ENCODE assay signal across 21 mouse cellular contexts in the genomic region with DNA sequence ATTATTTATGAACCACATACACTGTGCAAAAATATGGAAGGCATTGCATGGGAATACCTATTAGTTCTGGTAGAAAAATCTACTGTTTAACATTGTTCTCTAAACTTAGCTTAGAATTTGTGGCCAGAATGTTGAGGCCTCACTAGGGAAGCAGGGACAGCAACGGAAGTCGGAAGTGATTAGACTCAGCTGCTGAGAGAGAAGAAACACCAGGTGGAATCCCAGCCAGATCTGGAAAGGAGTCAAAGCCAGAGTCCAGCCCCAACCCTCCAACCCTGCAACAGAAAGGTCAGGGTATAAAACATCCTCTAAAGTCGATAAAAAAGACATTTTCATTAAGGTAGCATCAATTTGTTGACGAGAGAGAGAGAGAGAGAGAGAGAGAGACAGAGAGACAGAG.
A peak's percentile ranks its signal among the peaks of the same experiment; 100 is the strongest.
DNase-seq lines count a peak whose midpoint lies in the region; ATAC-seq and TF ChIP-seq lines count a peak whose summit lies in the region.
"Had no signal": no experiment of that assay in that cellular context is flagged by ENCODE, and none has a peak within 500 bp of the region (broad histone marks: within the 10 kb centered on the region; RNA-seq: fewer than 3 reads in every experiment).

No protein-coding gene starts in this region.

- H3K27me3 ChIP-seq in heart, adult 2 months (ENCODE audit: control insufficient read depth, insufficient read depth, low read length): no peaks in the 10 kb centered on the region
- H3K27me3 ChIP-seq in kidney, embryonic 16.5 days (ENCODE audit: insufficient read depth, low read length): no peaks in the 10 kb centered on the region
- no peaks in the 10 kb centered on the region for H3K27me3 ChIP-seq in midbrain, embryonic 12.5 days
- no peaks in the 10 kb centered on the region for H3K27me3 ChIP-seq in midbrain, postnatal 0 days (ENCODE audit: insufficient read depth, low read length)
- H3K27me3 ChIP-seq: forebrain, embryonic 13.5 days; limb, embryonic 13.5 days; liver, embryonic 13.5 days; neural tube, embryonic 12.5 days had no signal

- 41% methylated on average over 4 of the region's 4 CpGs for WGBS in heart, adult 2 months
- 61% methylated on average over 4 of the region's 4 CpGs for WGBS in kidney, embryonic 16.5 days
- WGBS in midbrain, embryonic 12.5 days: 83% methylated on average over 4 of the region's 4 CpGs
- 66% methylated on average over 4 of the region's 4 CpGs for WGBS in midbrain, postnatal 0 days

- no peak for TF ChIP-seq EP300 in heart, adult 2 months (IDR thresholded peaks at IDR 0.05; ENCODE audit: insufficient read depth, low read depth, low read length)

- peak; percentile 75; the same call in 1 of the 2 replicates for ATAC-seq in kidney, embryonic 16.5 days (ENCODE audit: low FRiP score, low TSS enrichment)
- ATAC-seq in midbrain, embryonic 12.5 days (ENCODE audit: low FRiP score, low read depth): no peak
- no peak for ATAC-seq in midbrain, postnatal 0 days (ENCODE audit: low FRiP score)
- ATAC-seq: forebrain, embryonic 13.5 days had no signal

- no peak for TF ChIP-seq POLR2A in heart, adult 2 months (IDR thresholded peaks at IDR 0.05; ENCODE audit: insufficient read depth, low read depth, low read length)

- H3K4me2 ChIP-seq in kidney, embryonic 16.5 days (replicated peaks; ENCODE audit: low read depth, low read length): no peak overlapping the region
- no peak overlapping the region for H3K4me2 ChIP-seq in midbrain, embryonic 12.5 days (replicated peaks)
- H3K4me2 ChIP-seq in midbrain, postnatal 0 days (ENCODE audit: low read depth, low read length, poor library complexity, severe bottlenecking): no peak overlapping the region
- H3K4me2 ChIP-seq: forebrain, embryonic 13.5 days; hindbrain, embryonic 14.5 days; limb, embryonic 13.5 days; liver, embryonic 13.5 days; midbrain, embryonic 11.5 days; neural tube, embryonic 12.5 days had no signal

- H3K79me2 ChIP-seq in heart, adult 2 months (replicated peaks; ENCODE audit: control insufficient read depth, insufficient read depth, low read length): no peaks in the 10 kb centered on the region

- no peak overlapping the region for H3K27ac ChIP-seq in heart, adult 2 months
- 0 out of 2 replicates have a peak overlapping the region, but pooled peaks have one; percentile 1 for H3K27ac ChIP-seq in kidney, embryonic 16.5 days (ENCODE audit: low read length)
- H3K27ac ChIP-seq in midbrain, embryonic 12.5 days (replicated peaks): 0 out of 2 replicates have a peak overlapping the region, but pooled peaks have one; percentile 20
- no peak overlapping the region for H3K27ac ChIP-seq in midbrain, postnatal 0 days (ENCODE audit: low read depth, low read length)
- H3K27ac ChIP-seq: forebrain, embryonic 13.5 days; limb, embryonic 13.5 days; liver, embryonic 13.5 days; neural tube, embryonic 12.5 days had no signal

- H3K36me3 ChIP-seq in heart, adult 2 months (ENCODE audit: control insufficient read depth, insufficient read depth, low read length): no peaks in the 10 kb centered on the region
- H3K36me3 ChIP-seq in kidney, embryonic 16.5 days (ENCODE audit: insufficient read depth, low read length): no peaks in the 10 kb centered on the region
- no peaks in the 10 kb centered on the region for H3K36me3 ChIP-seq in midbrain, embryonic 12.5 days
- H3K36me3 ChIP-seq in midbrain, postnatal 0 days (ENCODE audit: insufficient read depth, low read length): no peaks in the 10 kb centered on the region
- H3K36me3 ChIP-seq: limb, embryonic 13.5 days; liver, embryonic 13.5 days; neural tube, embryonic 12.5 days had no signal

- no peak overlapping the region for H3K4me3 ChIP-seq in heart, adult 2 months
- no peak overlapping the region for H3K4me3 ChIP-seq in kidney, embryonic 16.5 days (ENCODE audit: low read length)
- no peak overlapping the region for H3K4me3 ChIP-seq in midbrain, embryonic 12.5 days
- no peak overlapping the region for H3K4me3 ChIP-seq in midbrain, postnatal 0 days (ENCODE audit: low read depth, low read length)
- H3K4me3 ChIP-seq: erythroblast, embryonic 14.5 days; forebrain, embryonic 13.5 days; limb, embryonic 13.5 days; liver, embryonic 13.5 days; neural tube, embryonic 12.5 days had no signal

- no peaks in the 10 kb centered on the region for H3K4me1 ChIP-seq in heart, adult 2 months (ENCODE audit: control insufficient read depth, insufficient read depth, low read length)
- no peaks in the 10 kb centered on the region for H3K4me1 ChIP-seq in kidney, embryonic 16.5 days (ENCODE audit: insufficient read depth, low read length)
- H3K4me1 ChIP-seq in midbrain, embryonic 12.5 days: no peaks in the 10 kb centered on the region
- no peaks in the 10 kb centered on the region for H3K4me1 ChIP-seq in midbrain, postnatal 0 days (ENCODE audit: insufficient read depth, low read length)
- H3K4me1 ChIP-seq: forebrain, embryonic 13.5 days; limb, embryonic 13.5 days; liver, embryonic 13.5 days; neural tube, embryonic 12.5 days had no signal

- intact Hi-C loops in heart, postnatal 10 days (cut with DNase I): no loop called here
- intact Hi-C loops in heart, adult 2 months (cut with DNase I): loop anchor here (10.0 kb wide), 1 partner anchor 494 kb away; no protein-coding TSS in a partner anchor

- H3K9ac ChIP-seq in heart, adult 2 months (ENCODE audit: low read depth, low read length): no peak overlapping the region
- H3K9ac ChIP-seq in kidney, embryonic 16.5 days (replicated peaks; ENCODE audit: low read length): no peak overlapping the region
- H3K9ac ChIP-seq in midbrain, embryonic 12.5 days (replicated peaks): no peak overlapping the region
- no peak overlapping the region for H3K9ac ChIP-seq in midbrain, postnatal 0 days (replicated peaks; ENCODE audit: low read length, poor library complexity, severe bottlenecking)
- H3K9ac ChIP-seq: forebrain, embryonic 13.5 days; hindbrain, embryonic 14.5 days; limb, embryonic 13.5 days; liver, embryonic 13.5 days; neural tube, embryonic 12.5 days had no signal

- DNase-seq in heart, postnatal 10 days: peak; percentile 26 to 31
- no peak for DNase-seq in heart, adult 2 months
- DNase-seq in kidney, postnatal 36 days: no peak
- DNase-seq in midbrain, postnatal 0 days (ENCODE audit: low spot score): no peak
- DNase-seq in lung, postnatal 25 days (ENCODE audit: low spot score): peak; percentile 5
- DNase-seq in spleen, adult 12 weeks (ENCODE audit: low spot score): no peak
- DNase-seq: adrenal gland, postnatal 36 days; B cell, adult 2 months; cerebellum, adult 11-12 months; gastrocnemius, postnatal 25 days; liver, embryonic 13.5 days; thymus, adult 18-20 months; thymus, postnatal 4 days had no signal

- no peak for TF ChIP-seq CTCF in heart, adult 2 months (IDR thresholded peaks at IDR 0.05)
- TF ChIP-seq CTCF in midbrain, postnatal 0 days (IDR thresholded peaks at IDR 0.05): no peak

- H3K9me3 ChIP-seq in kidney, embryonic 16.5 days (ENCODE audit: low read length): no peaks in the 10 kb centered on the region
- H3K9me3 ChIP-seq in midbrain, embryonic 12.5 days: no peaks in the 10 kb centered on the region
- no peaks in the 10 kb centered on the region for H3K9me3 ChIP-seq in midbrain, postnatal 0 days (ENCODE audit: low read length)
- H3K9me3 ChIP-seq: forebrain, embryonic 13.5 days; limb, embryonic 13.5 days; neural tube, embryonic 12.5 days had no signal

Comparison
In these comparisons a context has a peak if more than half of its experiments do, and no peak if none do; other contexts are left out.
1. DNase-seq: peak in heart, postnatal 10 days (2 of 2) and lung, postnatal 25 days (single experiment); none in heart, adult 2 months (0 of 2), kidney, postnatal 36 days (0 of 2), midbrain, postnatal 0 days (single experiment) and spleen, adult 12 weeks (single experiment).
2. H3K27ac ChIP-seq: peak in kidney, embryonic 16.5 days (single experiment) and midbrain, embryonic 12.5 days (single experiment); none in heart, adult 2 months (single experiment) and midbrain, postnatal 0 days (single experiment).